Mouse (Mus musculus): ENCODE results near the gene Pom121l12.

Pom121l12 gene

DNA sequence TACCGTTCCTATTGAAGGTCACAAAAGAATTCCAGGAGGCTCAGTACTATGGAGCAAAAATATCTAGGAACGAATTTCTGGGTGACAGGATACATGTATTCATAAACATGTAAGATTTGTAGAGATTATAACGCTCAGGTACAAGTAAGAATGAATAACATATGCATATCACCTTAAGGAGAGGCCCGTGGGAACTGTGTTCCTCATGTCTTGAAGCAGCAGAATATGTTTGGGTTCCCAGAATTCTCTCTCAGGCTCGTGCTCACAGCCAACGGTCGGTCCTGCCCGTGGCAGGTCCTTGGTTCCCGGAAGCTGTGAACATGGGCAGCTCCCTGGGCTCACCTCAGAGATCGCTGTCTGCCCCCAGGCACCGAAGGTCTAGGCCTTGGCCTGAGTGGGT is at the start of gene Pom121l12:
TSS of gene Pom121l12 (plus strand) at position 301 of the 400 bp plus-strand sequence.
- DNase-seq (ENCODE audit: inconsistent age in 2 of 2, low spot score in 1 of 2), result no peak

DNA sequence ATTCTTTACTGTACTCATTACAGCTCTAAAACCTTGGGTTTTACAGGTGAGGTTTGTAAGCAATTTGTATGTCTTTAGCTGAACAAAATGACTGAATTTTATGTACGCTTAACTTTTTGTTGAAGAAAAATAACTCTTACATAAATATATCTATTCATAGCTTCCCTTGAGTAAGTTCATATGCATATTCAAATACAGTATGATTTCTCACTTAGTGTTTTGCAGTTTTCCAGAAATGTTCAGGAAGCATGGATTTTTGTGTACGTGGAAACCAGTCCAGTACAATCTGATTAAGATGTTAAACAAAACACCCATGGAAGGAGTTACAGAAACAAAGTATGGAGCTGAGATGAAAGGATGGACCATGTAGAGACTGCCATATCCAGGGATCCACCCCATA is 12.8 kb downstream of the Pom121l12 start:
- no peak for DNase-seq (ENCODE audit: inconsistent age in 2 of 2, low spot score in 1 of 2)

Data from adrenal gland, adult (tissue).